Mouse (Mus musculus) kidney, adult 2 months (tissue): Measurements from ENCODE around the gene Lasp1.

ENCODE experiments used
- CTCF ChIP-seq: fragments of 200-500 bp; conservative IDR thresholded peaks from 2 replicates; pipeline ENCODE4 v1.5.1; 2011; ENCODE audit warnings: low read depth, mild to moderate bottlenecking, control low read depth, low read length, moderate library complexity, mixed read lengths; ENCODE audit not compliant: insufficient read depth, insufficient read length
- POLR2A ChIP-seq: fragments of 200-500 bp; IDR thresholded peaks from one replicate; pipeline ENCODE4 v1.6.1; 2011; ENCODE audit warnings: low read depth, low read length, control low read depth

DNA sequence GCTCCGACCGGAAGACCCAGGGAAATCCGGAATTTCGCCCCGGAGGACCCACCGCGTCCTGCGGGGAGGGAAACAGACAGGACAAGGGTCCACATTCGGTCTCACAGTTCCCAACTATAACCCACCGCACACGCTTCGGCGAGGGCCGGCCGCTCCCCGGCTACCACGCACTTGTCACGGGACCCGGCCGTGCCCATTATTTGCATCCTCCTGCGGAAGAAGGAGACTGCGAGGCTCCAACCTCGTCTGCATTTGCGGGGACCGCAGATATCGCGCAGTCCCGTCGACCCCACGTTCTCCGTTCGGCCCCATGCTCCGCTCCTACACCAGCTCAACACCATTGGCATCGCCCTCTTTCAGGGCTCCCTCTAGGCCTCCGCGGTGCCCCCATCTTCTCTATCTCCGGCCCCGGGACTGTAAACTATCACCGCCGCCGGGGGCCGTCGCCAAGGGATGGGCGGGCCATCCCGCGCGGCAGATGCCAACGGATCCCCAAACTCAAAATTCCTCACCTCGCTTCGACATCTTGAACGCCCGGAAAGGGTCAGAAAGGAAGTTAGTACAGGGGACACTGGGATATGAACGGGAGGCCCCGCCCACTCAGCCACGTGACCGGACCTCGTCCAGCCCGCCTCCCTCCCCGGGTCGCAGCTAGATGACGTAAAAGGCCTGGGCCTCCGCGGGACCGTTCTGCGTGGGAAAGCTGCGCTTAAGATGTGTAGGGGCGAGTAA, 16.8 kb upstream of the Lasp1 start, which contains the start of gene Rpl23:
- no peak for TF ChIP-seq CTCF
- TF ChIP-seq POLR2A, result peak; percentile 82
